Mouse (Mus musculus) mouse embryonic stem cell (cell line): ENCODE data around the gene Mcu.

Source experiments
- in situ Hi-C, 2 experiments: fragments of 300-500 bp; cut with MboI; formaldehyde crosslinking; loops; 1 replicate in 1 of 2; 3 replicates in 1 of 2; pipeline ENCODE4 v1.14.3; 2019 to 2020; ENCODE audit warnings: low sequenced_read_pairs in 2 of 2, low pct_unique_long_range_greater_than_20kb in 1 of 2, mixed read lengths in 1 of 2; ENCODE audit not compliant: unreplicated experiment in 1 of 2

The Mcu gene

GRCm38 (mm10) chr10:59511427-59511963 lies 105.0 kb downstream of the Mcu start:
- in situ Hi-C loops: no loop called here

GRCm38 (mm10) chr10:59510713-59511426 lies 105.6 kb downstream of the Mcu start:
- in situ Hi-C loops: no loop called here

DNA sequence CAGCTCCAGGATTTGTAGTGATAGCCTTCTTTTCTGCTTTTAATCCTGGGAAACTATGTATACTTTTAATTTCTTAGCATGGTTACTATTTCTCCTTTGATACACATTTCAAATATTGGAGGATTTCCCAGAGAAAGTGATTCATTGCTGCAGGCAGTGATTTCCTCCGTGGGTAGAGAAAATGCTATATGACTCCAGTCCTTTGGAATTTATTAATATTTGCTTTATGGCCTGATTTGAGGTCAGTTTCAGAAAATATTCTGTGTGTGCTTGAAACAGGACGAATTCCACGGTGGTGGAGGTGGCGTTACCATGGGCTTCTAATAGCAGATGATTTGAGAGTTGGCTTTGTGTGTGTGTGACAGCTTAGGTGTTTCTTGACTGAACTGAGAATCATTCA lies 107.3 kb downstream of the Mcu start:
- in situ Hi-C loops: no loop called here

GRCm38 (mm10) chr10:59506711-59507110 lies 109.8 kb downstream of the Mcu start:
- in situ Hi-C loops: no loop called here

DNA sequence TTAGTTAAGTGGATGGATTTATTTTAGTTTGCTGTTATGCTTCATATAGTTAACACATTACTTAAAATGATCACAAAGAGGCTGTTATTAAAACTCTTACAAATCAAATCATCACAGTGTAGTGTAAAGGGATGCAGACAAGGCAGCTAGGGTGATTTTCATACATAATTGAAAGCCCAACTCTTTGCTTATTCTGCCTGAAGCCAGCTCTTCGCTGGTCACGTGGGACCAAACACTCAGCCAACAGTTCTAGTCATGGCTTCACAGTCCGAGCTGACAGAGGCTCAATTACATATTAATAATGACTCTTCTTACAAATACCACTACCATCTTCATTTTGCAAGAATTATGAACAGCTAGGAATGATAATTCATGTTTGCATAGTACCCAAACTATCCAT lies 112.2 kb downstream of the Mcu start:
- in situ Hi-C loops: no loop called here

DNA sequence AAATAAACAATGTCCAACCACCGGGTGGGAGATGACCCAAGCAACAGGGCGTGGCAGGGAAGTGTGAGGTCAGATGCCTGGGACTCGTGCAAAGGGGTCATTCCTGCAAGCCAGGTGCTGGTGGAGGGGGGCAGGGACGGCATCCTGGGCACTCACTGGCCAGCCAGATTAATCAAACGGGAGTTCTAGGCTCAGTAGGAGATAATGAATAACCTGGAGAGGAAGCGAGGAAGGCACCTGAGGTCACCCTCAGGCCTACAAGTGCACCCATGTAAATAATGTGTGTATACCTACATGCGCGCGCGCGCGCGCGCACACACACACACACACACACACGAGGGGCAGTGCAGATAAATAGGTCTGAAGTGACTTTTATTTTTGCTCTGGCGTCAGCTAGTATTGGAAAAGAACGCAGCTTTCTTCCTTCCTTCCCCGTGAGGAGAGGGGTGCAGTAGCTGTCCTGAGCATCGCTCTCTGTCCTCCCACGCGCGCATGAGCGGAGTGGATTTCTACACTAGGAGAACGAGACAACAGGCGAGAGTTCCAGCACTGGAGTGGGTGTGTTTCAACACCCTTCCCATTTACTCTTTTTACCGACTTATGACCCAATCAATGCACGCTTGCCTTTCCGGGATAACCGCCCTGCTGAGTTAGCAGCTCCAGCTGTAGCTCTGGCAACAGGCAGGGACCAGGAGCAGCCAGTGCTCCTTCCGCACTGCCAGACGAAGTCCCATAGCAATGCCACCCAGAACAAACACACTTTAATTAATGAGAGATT lies 112.9 kb downstream of the Mcu start:
- in situ Hi-C loops: no loop called here

GRCm38 (mm10) chr10:59502381-59502780 lies 114.1 kb downstream of the Mcu start:
- in situ Hi-C loops: no loop called here

GRCm38 (mm10) chr10:59501761-59502160 lies 114.7 kb downstream of the Mcu start:
- in situ Hi-C loops: no loop called here

- in situ Hi-C loops: no loop called here
Measured at GRCm38 (mm10) chr10:59500225-59500624, 116.3 kb downstream of the Mcu start.

DNA sequence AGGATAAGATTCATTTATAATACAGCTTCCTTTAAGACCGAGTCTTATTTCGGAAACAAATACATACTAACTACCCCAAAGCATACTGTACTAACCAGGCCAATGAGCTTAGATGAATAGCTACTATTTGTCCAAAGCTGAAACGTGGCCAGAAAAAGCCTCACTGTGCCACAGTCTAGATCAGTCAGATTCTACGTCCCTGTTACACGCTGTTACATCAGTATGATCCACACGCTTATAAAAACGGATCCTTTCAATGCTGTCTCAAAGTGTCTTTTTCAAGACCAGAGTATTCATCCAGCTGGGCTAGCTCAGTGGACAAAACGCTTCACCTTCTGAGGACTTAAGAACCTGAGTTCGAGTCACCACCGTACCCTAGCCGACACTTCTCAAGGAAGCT lies 119.5 kb downstream of the Mcu start:
- in situ Hi-C loops: no loop called here

DNA sequence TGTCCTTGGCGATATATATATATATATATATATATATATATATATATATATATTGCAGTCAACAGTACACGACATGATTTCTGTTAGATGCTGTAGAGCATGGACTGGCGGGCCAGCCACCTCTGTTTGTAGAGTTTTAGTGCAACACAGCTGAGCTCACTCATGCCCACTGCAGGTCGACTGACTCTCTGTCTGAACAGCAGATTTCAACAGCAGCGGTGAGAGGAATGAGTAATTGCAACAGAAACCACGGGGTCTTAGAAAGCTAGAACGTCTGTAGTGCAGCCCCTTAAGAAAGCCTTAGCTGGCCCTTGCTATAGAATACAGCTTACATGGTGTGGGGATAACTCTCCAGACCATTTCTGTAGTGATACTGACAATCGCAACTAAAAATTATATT lies 121.6 kb downstream of the Mcu start:
- in situ Hi-C loops: no loop called here

DNA sequence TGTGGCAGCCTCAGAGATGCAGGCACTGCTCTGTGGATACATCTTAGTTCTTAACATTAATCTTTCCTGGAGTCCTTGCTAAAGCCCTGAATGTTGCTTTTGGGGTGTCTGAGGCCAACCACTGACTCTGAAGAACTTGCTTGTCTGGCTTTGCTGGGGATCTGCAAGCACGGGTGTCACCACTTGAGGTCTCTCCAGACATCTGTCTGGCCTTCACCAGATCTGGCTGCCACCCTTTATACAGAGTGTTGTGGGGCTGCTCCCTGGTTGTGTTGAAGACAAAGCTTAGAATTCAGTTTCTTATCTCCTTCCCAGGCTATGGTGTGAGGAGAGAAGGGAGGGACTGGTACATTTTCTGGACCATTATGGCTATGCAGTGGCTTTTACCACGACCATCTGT lies 122.4 kb downstream of the Mcu start:
- in situ Hi-C loops: no loop called here

- in situ Hi-C loops: no loop called here
Measured at GRCm38 (mm10) chr10:59490920-59491319, 125.6 kb downstream of the Mcu start.

DNA sequence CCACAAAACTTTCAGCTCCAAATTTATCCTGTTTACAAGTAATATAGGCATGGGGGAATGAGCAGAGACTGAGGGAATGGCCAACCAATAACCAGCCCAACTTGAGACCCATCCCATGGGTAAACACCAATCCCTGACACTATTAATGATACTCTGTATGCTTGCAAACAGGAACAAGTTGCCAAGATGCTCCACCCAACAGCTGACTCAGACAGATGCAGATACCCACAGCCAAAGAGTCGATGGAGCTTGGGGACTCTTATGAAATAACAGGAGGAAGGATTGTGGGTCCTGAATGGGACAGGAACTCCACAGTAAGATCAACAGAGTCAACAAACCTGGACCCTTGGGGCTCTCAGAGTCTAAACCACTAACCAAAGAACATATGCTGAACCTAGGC lies 127.1 kb downstream of the Mcu start:
- in situ Hi-C loops: no loop called here

DNA sequence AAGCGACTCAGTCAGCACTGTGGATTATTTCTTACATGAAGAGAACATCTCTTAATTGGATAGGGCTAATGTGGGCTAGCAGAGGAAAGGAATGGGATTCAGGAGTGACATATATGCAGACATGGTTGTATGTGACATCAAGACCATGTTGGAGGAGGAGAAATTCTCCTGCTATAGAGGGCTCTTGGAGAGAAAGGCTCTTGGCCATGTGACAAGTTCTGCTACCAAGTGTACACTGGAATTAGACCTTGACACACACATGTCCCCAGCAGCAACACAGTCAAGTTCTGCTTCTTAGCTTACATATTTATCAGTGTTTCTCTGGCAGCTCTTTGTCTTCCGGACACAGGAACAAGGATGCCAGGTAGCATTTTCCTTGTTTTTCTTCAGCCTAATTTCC lies 129.1 kb downstream of the Mcu start:
- in situ Hi-C loops: no loop called here

- in situ Hi-C loops: no loop called here
Measured at GRCm38 (mm10) chr10:59484318-59484717, 132.2 kb downstream of the Mcu start.

GRCm38 (mm10) chr10:59481381-59481780 lies 135.1 kb downstream of the Mcu start:
- in situ Hi-C loops: no loop called here

DNA sequence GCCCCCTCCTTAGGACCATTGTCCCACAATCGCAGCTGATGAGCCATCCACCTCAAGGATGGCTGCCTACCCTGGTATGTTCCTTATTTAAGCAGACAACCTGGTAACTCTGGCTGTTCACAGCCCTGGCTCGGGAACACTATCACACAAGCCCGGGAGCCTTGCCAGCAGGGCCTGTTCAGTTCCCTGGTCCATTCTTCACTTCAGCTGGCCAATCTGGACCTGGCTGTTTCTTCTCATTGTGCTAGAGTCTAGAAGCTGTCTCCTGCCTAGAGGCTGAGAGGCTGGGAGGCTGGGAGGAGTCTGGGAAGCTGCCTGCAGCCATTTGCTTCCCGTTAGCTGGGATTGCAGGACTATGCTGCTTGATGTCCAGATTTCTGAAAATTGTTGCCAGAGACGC lies 146.0 kb downstream of the Mcu start:
- in situ Hi-C loops: no loop called here

- in situ Hi-C loops: no loop called here
Measured at GRCm38 (mm10) chr10:59467297-59467696, 149.2 kb downstream of the Mcu start.

DNA sequence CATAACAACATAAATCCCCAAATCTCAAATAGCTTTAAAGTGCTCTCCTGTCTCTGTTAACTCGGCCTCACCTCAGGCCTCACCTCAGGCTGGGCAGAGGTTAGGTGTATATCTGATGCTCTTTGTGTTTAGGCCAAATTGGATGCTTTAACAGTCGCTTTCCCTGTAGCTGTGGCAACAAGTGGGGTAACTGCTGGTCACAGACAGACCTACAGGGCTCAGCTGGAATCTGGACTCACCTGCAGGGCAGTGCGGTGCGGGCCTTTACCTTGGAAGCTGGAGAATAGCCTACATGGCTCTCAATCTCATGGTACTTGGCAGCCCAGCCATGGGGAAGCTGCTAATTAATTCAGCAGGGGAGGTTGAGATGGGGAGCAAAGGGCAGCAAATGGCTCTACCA lies 149.9 kb downstream of the Mcu start:
- in situ Hi-C loops: no loop called here
